Mouse (Mus musculus) liver, embryonic 14.5 days (tissue): ENCODE measurements around the gene Filip1l. TPM values are rescaled to one million over a fixed set of nuclear protein-coding genes. Genes with fewer than 3 reads are reported as not detected.

Experiments used
- ATAC-seq: fragments of 200-750 bp; cut with Nextera tagmentation; 2 replicates; pipeline ENCODE4 v1.8.0; 2017; ENCODE audit warnings: moderate number of reproducible peaks, mild to moderate bottlenecking, moderate library complexity; ENCODE audit not compliant: insufficient read depth
- DNase-seq, 3 experiments: peaks; one replicate each; pipeline ENCODE4 v3.0.0-alpha.2; 2012 to 2013; ENCODE audit warnings: low read depth in 3 of 3, low spot score in 3 of 3
- H3K27ac ChIP-seq: fragments of 300-500 bp; sonication (generic); 2 replicates; pipeline ENCODE4 v1.5.1; 2014; ENCODE audit warnings: moderate library complexity, mild to moderate bottlenecking, control low read depth, inconsistent platforms
- H3K27me3 ChIP-seq: fragments of 300-500 bp; sonication (generic); 2 replicates; pipeline ENCODE4 v1.6.1; 2014; ENCODE audit warnings: mild to moderate bottlenecking, low read length, moderate library complexity; ENCODE audit not compliant: control insufficient read depth, insufficient read depth
- H3K36me3 ChIP-seq: fragments of 300-500 bp; sonication (generic); replicated peaks from 2 replicates; pipeline ENCODE4 v1.6.1; 2014; ENCODE audit warnings: low read depth; ENCODE audit not compliant: control insufficient read depth, insufficient read depth
- H3K4me1 ChIP-seq, 2 experiments: fragments of 200-500 bp in 1 of 2; fragments of 300-500 bp in 1 of 2; sonication (generic) in 1 of 2; replicated peaks; 2 replicates each; pipeline ENCODE4 v1.6.1; 2012 to 2014; ENCODE audit warnings: antibody characterized with exemption in 1 of 2, inconsistent platforms in 1 of 2, low read length in 1 of 2; ENCODE audit not compliant: control insufficient read depth in 2 of 2, insufficient read depth in 2 of 2
- H3K4me2 ChIP-seq: fragments of 300-500 bp; sonication (generic); 2 replicates; pipeline ENCODE4 v1.6.1; 2014; ENCODE audit warnings: low read depth, mild to moderate bottlenecking, control low read depth, moderate library complexity
- H3K4me3 ChIP-seq, 2 experiments: fragments of 200-500 bp in 1 of 2; fragments of 300-500 bp in 1 of 2; sonication (generic) in 1 of 2; 2 replicates each; pipeline ENCODE4 v1.5.1; 2012 to 2014; ENCODE audit warnings: low read depth in 2 of 2, low read length in 2 of 2, mild to moderate bottlenecking in 2 of 2, control low read depth in 1 of 2, inconsistent platforms in 1 of 2, moderate library complexity in 1 of 2; ENCODE audit not compliant: insufficient read depth in 1 of 2
- H3K9ac ChIP-seq: fragments of 300-500 bp; sonication (generic); replicated peaks from 2 replicates; pipeline ENCODE4 v1.6.1; 2014; ENCODE audit warnings: mild to moderate bottlenecking, control low read depth, moderate library complexity
- H3K9me3 ChIP-seq: fragments of 300-500 bp; sonication (generic); 2 replicates; pipeline ENCODE4 v1.6.1; 2016; ENCODE audit warnings: low read length, mixed read lengths; ENCODE audit not compliant: control insufficient read depth
- CTCF ChIP-seq: IDR thresholded peaks from 2 replicates; pipeline ENCODE4 v1.5.1; 2016; ENCODE audit warnings: antibody characterized with exemption, low read depth, control low read depth
- EP300 ChIP-seq: IDR thresholded peaks from 2 replicates; pipeline ENCODE4 v1.6.1; 2016; ENCODE audit warnings: antibody characterized with exemption, low read depth
- WGBS: fragments of 180-500 bp; shearing (Covaris S2); extraction: QIAGEN DNeasy Blood & Tissue Kit; methylation state at CpG from one replicate; pipeline ENCODE4 v1.1.7; 2014; ENCODE audit not compliant: insufficient replicate concordance; 5-methylcytosine and 5-hydroxymethylcytosine counted together
- polyA plus RNA-seq, 2 experiments: library from polyadenylated mRNA; depleted of rRNA in 1 of 2; stranded (reverse) in 1 of 2; unstranded in 1 of 2; fragments of >200 nt; fragmentation: Nextera tagmentation in 1 of 2; extraction: Ambion mirVana in 1 of 2; gene quantifications; 2 replicates each; pipeline versions ENCODE4 v1.2.1 to v1.2.3; 2012 to 2014

The Filip1l gene
- polyA plus RNA-seq, 2 experiments = 2.1 to 3.3 TPM

- H3K4me2 ChIP-seq = no peak overlapping the region
- H3K27me3 ChIP-seq = no peaks in the 10 kb centered on the region
- TF ChIP-seq EP300 (no peak), CTCF (no peak)
- H3K36me3 ChIP-seq = no peaks in the 10 kb centered on the region
- 76% methylated on average over 5 of the region's 5 CpGs for WGBS
- no peak overlapping the region for H3K27ac ChIP-seq
- no peak overlapping the region for H3K4me3 ChIP-seq
- H3K9me3 ChIP-seq = no peaks in the 10 kb centered on the region
- H3K9ac ChIP-seq = no peak overlapping the region
- H3K4me1 ChIP-seq = no peaks in the 10 kb centered on the region
- no peak for ATAC-seq
- DNase-seq = no peak
These were observed 218.0 kb downstream of the Filip1l start for GRCm38 (mm10) chr16:57570789-57571311.

- no peak for ATAC-seq
- Histone ChIP-seq H3K4me3 (no peak overlapping the region), H3K4me2 (no peak overlapping the region), H3K4me1 (no peaks in the 10 kb centered on the region), H3K27me3 (no peaks in the 10 kb centered on the region), H3K9ac (no peak overlapping the region), H3K27ac (no peak overlapping the region), H3K36me3 (no peaks in the 10 kb centered on the region), H3K9me3 (no peaks in the 10 kb centered on the region)
- TF ChIP-seq CTCF = no peak
- TF ChIP-seq EP300 = no peak
- no peak for DNase-seq
- WGBS = 52% methylated on average over 1 of the region's 1 CpGs
These were observed 220.9 kb downstream of the Filip1l start for GRCm38 (mm10) chr16:57573831-57574230.

- no peak for ATAC-seq
- H3K4me3 ChIP-seq = no peak overlapping the region
- no peak overlapping the region for H3K4me2 ChIP-seq
- H3K9me3 ChIP-seq = no peaks in the 10 kb centered on the region
- no peaks in the 10 kb centered on the region for H3K36me3 ChIP-seq
- WGBS = 61% methylated on average over 1 of the region's 1 CpGs
- no peak overlapping the region for H3K27ac ChIP-seq
- TF ChIP-seq EP300 = no peak
- no peak for TF ChIP-seq CTCF
- H3K9ac ChIP-seq = no peak overlapping the region
- no peaks in the 10 kb centered on the region for H3K27me3 ChIP-seq
- no peaks in the 10 kb centered on the region for H3K4me1 ChIP-seq
- DNase-seq = no peak
These were observed 223.0 kb downstream of the Filip1l start for GRCm38 (mm10) chr16:57575764-57576388.

GRCm38 (mm10) chr16:57577519-57577918 lies 224.6 kb downstream of the Filip1l start:
- Histone ChIP-seq H3K9ac (no peak overlapping the region), H3K36me3 (no peaks in the 10 kb centered on the region), H3K4me3 (no peak overlapping the region), H3K27ac (no peak overlapping the region), H3K27me3 (no peaks in the 10 kb centered on the region), H3K9me3 (no peaks in the 10 kb centered on the region), H3K4me1 (no peaks in the 10 kb centered on the region), H3K4me2 (no peak overlapping the region)
- ATAC-seq = no peak
- 44% methylated on average over 1 of the region's 1 CpGs for WGBS
- no peak for DNase-seq
- TF ChIP-seq EP300 (no peak), CTCF (no peak)

GRCm38 (mm10) chr16:57580041-57580440 lies 227.1 kb downstream of the Filip1l start:
- Histone ChIP-seq H3K4me1 (0 out of 4 replicates have a peak, but pooled peaks cover 0 to 3% of the 10 kb centered on the region in 2 experiments), H3K4me2 (no peak overlapping the region), H3K27me3 (no peaks in the 10 kb centered on the region), H3K9ac (no peak overlapping the region), H3K4me3 (no peak overlapping the region), H3K36me3 (no peaks in the 10 kb centered on the region), H3K27ac (no peak overlapping the region), H3K9me3 (no peaks in the 10 kb centered on the region)
- DNase-seq (no peak), ATAC-seq (0 out of 2 replicates have a peak, but pooled peaks have one; percentile 33)
- TF ChIP-seq EP300 = no peak
- no peak for TF ChIP-seq CTCF
- 41% methylated on average over 7 of the region's 7 CpGs for WGBS
